Mouse (Mus musculus): ENCODE data around the gene Rims1. TPM values are rescaled to one million over a fixed set of nuclear protein-coding genes. Genes with fewer than 3 reads are reported as not detected.
A peak's percentile ranks its signal among the peaks of the same experiment; 100 is the strongest.

The Rims1 gene
- polyA plus RNA-seq, 1 experiment from 2014 or later, result 8.9 TPM

GRCm38 (mm10) chr1:22594841-22595240 lies 211.0 kb downstream of the Rims1 start:
- no peak for DNase-seq (ENCODE audit: low spot score)
- H3K4me1 ChIP-seq (replicated peaks; ENCODE audit: control insufficient read depth, insufficient read depth, low read length), result no peaks in the 10 kb centered on the region

GRCm38 (mm10) chr1:22587859-22588383 lies 217.9 kb downstream of the Rims1 start:
- no peaks in the 10 kb centered on the region for H3K4me1 ChIP-seq (replicated peaks; ENCODE audit: control insufficient read depth, insufficient read depth, low read length)
- WGBS, result 58% methylated on average over 7 of the region's 7 CpGs
- no peak overlapping the region for H3K27ac ChIP-seq (ENCODE audit: low read depth)
- H3K27me3 ChIP-seq (replicated peaks; ENCODE audit: control insufficient read depth, insufficient read depth, low read length), result no peaks in the 10 kb centered on the region
- H3K36me3 ChIP-seq (ENCODE audit: control insufficient read depth, insufficient read depth, low read length), result no peaks in the 10 kb centered on the region
- DNase-seq (ENCODE audit: low spot score), result no peak
- no peak for ATAC-seq (replicated peaks; ENCODE audit: low FRiP score, low TSS enrichment, low read depth)
- no peak overlapping the region for H3K4me2 ChIP-seq (ENCODE audit: low read length)
- H3K9ac ChIP-seq (ENCODE audit: low read length), result no peak overlapping the region
- no peak overlapping the region for H3K4me3 ChIP-seq (ENCODE audit: low read depth, low read length)
- no peaks in the 10 kb centered on the region for H3K9me3 ChIP-seq (ENCODE audit: control insufficient read depth, low read length)

More at GRCm38 (mm10) chr1:22594841-22595240, 211.0 kb downstream of the Rims1 start:
- no peaks in the 10 kb centered on the region for H3K9me3 ChIP-seq (ENCODE audit: control insufficient read depth, low read length)
- no peaks in the 10 kb centered on the region for H3K27me3 ChIP-seq (replicated peaks; ENCODE audit: control insufficient read depth, insufficient read depth, low read length)
- H3K36me3 ChIP-seq (ENCODE audit: control insufficient read depth, insufficient read depth, low read length), result no peaks in the 10 kb centered on the region
- H3K4me2 ChIP-seq (ENCODE audit: low read length), result no peak overlapping the region
- H3K27ac ChIP-seq (ENCODE audit: low read depth), result no peak overlapping the region
- no peak for ATAC-seq (replicated peaks; ENCODE audit: low FRiP score, low TSS enrichment, low read depth)
- no peak overlapping the region for H3K4me3 ChIP-seq (ENCODE audit: low read depth, low read length)
- no peak overlapping the region for H3K9ac ChIP-seq (ENCODE audit: low read length)

- Histone ChIP-seq H3K4me3 (ENCODE audit: low read depth, low read length) (no peak overlapping the region), H3K27ac (ENCODE audit: low read depth) (no peak overlapping the region), H3K9me3 (ENCODE audit: control insufficient read depth, low read length) (no peaks in the 10 kb centered on the region), H3K27me3 (replicated peaks; ENCODE audit: control insufficient read depth, insufficient read depth, low read length) (no peaks in the 10 kb centered on the region), H3K4me2 (ENCODE audit: low read length) (no peak overlapping the region), H3K36me3 (ENCODE audit: control insufficient read depth, insufficient read depth, low read length) (no peaks in the 10 kb centered on the region), H3K4me1 (replicated peaks; ENCODE audit: control insufficient read depth, insufficient read depth, low read length) (no peaks in the 10 kb centered on the region), H3K9ac (ENCODE audit: low read length) (no peak overlapping the region)
- WGBS, result 71% methylated on average over 3 of the region's 3 CpGs
- ATAC-seq (replicated peaks; ENCODE audit: low FRiP score, low TSS enrichment, low read depth), result no peak
- DNase-seq (ENCODE audit: low spot score), result no peak
Observed at GRCm38 (mm10) chr1:22585560-22585959, 220.2 kb downstream of the Rims1 start.

- no peak for DNase-seq (ENCODE audit: low spot score)
- H3K27ac ChIP-seq (ENCODE audit: low read depth), result no peak overlapping the region
- no peak overlapping the region for H3K4me3 ChIP-seq (ENCODE audit: low read depth, low read length)
- H3K9ac ChIP-seq (ENCODE audit: low read length), result no peak overlapping the region
- H3K27me3 ChIP-seq (replicated peaks; ENCODE audit: control insufficient read depth, insufficient read depth, low read length), result no peaks in the 10 kb centered on the region
- no peaks in the 10 kb centered on the region for H3K4me1 ChIP-seq (replicated peaks; ENCODE audit: control insufficient read depth, insufficient read depth, low read length)
- H3K4me2 ChIP-seq (ENCODE audit: low read length), result no peak overlapping the region
- no peaks in the 10 kb centered on the region for H3K36me3 ChIP-seq (ENCODE audit: control insufficient read depth, insufficient read depth, low read length)
- 72% methylated on average over 3 of the region's 3 CpGs for WGBS
- no peak for ATAC-seq (replicated peaks; ENCODE audit: low FRiP score, low TSS enrichment, low read depth)
- H3K9me3 ChIP-seq (ENCODE audit: control insufficient read depth, low read length), result no peaks in the 10 kb centered on the region
Observed at GRCm38 (mm10) chr1:22579470-22579869, 226.3 kb downstream of the Rims1 start.

GRCm38 (mm10) chr1:22572720-22573119 lies 233.1 kb downstream of the Rims1 start:
- H3K4me2 ChIP-seq (ENCODE audit: low read length), result no peak overlapping the region
- H3K27ac ChIP-seq (ENCODE audit: low read depth), result no peak overlapping the region
- H3K27me3 ChIP-seq (replicated peaks; ENCODE audit: control insufficient read depth, insufficient read depth, low read length), result no peaks in the 10 kb centered on the region
- no peaks in the 10 kb centered on the region for H3K9me3 ChIP-seq (ENCODE audit: control insufficient read depth, low read length)
- no peaks in the 10 kb centered on the region for H3K4me1 ChIP-seq (replicated peaks; ENCODE audit: control insufficient read depth, insufficient read depth, low read length)
- H3K36me3 ChIP-seq (ENCODE audit: control insufficient read depth, insufficient read depth, low read length), result no peaks in the 10 kb centered on the region
- no peak overlapping the region for H3K4me3 ChIP-seq (ENCODE audit: low read depth, low read length)
- H3K9ac ChIP-seq (ENCODE audit: low read length), result no peak overlapping the region
- ATAC-seq (replicated peaks; ENCODE audit: low FRiP score, low TSS enrichment, low read depth) (no peak), DNase-seq (ENCODE audit: low spot score) (no peak)
- 88% methylated on average over 1 of the region's 1 CpGs for WGBS

- no peaks in the 10 kb centered on the region for H3K9me3 ChIP-seq (ENCODE audit: control insufficient read depth, low read length)
- DNase-seq (ENCODE audit: low spot score), result no peak
- no peaks in the 10 kb centered on the region for H3K36me3 ChIP-seq (ENCODE audit: control insufficient read depth, insufficient read depth, low read length)
- H3K9ac ChIP-seq (ENCODE audit: low read length), result no peak overlapping the region
- H3K4me3 ChIP-seq (ENCODE audit: low read depth, low read length), result no peak overlapping the region
- H3K27me3 ChIP-seq (replicated peaks; ENCODE audit: control insufficient read depth, insufficient read depth, low read length), result no peaks in the 10 kb centered on the region
- no peak overlapping the region for H3K4me2 ChIP-seq (ENCODE audit: low read length)
- WGBS, result 80% methylated on average over 1 of the region's 1 CpGs
- no peak overlapping the region for H3K27ac ChIP-seq (ENCODE audit: low read depth)
- H3K4me1 ChIP-seq (replicated peaks; ENCODE audit: control insufficient read depth, insufficient read depth, low read length), result no peaks in the 10 kb centered on the region
- ATAC-seq (replicated peaks; ENCODE audit: low FRiP score, low TSS enrichment, low read depth), result no peak
Observed at GRCm38 (mm10) chr1:22546273-22546672, 259.5 kb downstream of the Rims1 start.

- Histone ChIP-seq H3K27ac (ENCODE audit: low read depth) (no peak overlapping the region), H3K4me2 (ENCODE audit: low read length) (no peak overlapping the region), H3K9ac (ENCODE audit: low read length) (no peak overlapping the region), H3K4me3 (ENCODE audit: low read depth, low read length) (no peak overlapping the region), H3K27me3 (replicated peaks; ENCODE audit: control insufficient read depth, insufficient read depth, low read length) (peaks cover 21% of the 10 kb centered on the region), H3K9me3 (ENCODE audit: control insufficient read depth, low read length) (no peaks in the 10 kb centered on the region), H3K4me1 (replicated peaks; ENCODE audit: control insufficient read depth, insufficient read depth, low read length) (no peaks in the 10 kb centered on the region), H3K36me3 (ENCODE audit: control insufficient read depth, insufficient read depth, low read length) (no peaks in the 10 kb centered on the region)
- no peak for DNase-seq (ENCODE audit: low spot score)
- ATAC-seq (replicated peaks; ENCODE audit: low FRiP score, low TSS enrichment, low read depth), result peak; percentile 62
- 39% methylated on average over 7 of the region's 7 CpGs for WGBS
Observed at GRCm38 (mm10) chr1:22538129-22538528, 267.7 kb downstream of the Rims1 start.

GRCm38 (mm10) chr1:22536776-22537175 lies 269.0 kb downstream of the Rims1 start:
- Histone ChIP-seq H3K27me3 (replicated peaks; ENCODE audit: control insufficient read depth, insufficient read depth, low read length) (peaks cover 28% of the 10 kb centered on the region), H3K4me1 (replicated peaks; ENCODE audit: control insufficient read depth, insufficient read depth, low read length) (0 out of 2 replicates have a peak, but pooled peaks cover 2% of the 10 kb centered on the region), H3K9me3 (ENCODE audit: control insufficient read depth, low read length) (no peaks in the 10 kb centered on the region), H3K27ac (ENCODE audit: low read depth) (no peak overlapping the region), H3K36me3 (ENCODE audit: control insufficient read depth, insufficient read depth, low read length) (no peaks in the 10 kb centered on the region), H3K9ac (ENCODE audit: low read length) (no peak overlapping the region), H3K4me2 (ENCODE audit: low read length) (no peak overlapping the region), H3K4me3 (ENCODE audit: low read depth, low read length) (no peak overlapping the region)
- no peak for DNase-seq (ENCODE audit: low spot score)
- 90% methylated on average over 2 of the region's 2 CpGs for WGBS
- no peak for ATAC-seq (replicated peaks; ENCODE audit: low FRiP score, low TSS enrichment, low read depth)

- Histone ChIP-seq H3K27ac (ENCODE audit: low read depth) (no peak overlapping the region), H3K4me1 (replicated peaks; ENCODE audit: control insufficient read depth, insufficient read depth, low read length) (0 out of 2 replicates have a peak, but pooled peaks cover 2% of the 10 kb centered on the region), H3K27me3 (replicated peaks; ENCODE audit: control insufficient read depth, insufficient read depth, low read length) (peaks cover 28% of the 10 kb centered on the region), H3K4me2 (ENCODE audit: low read length) (no peak overlapping the region), H3K4me3 (ENCODE audit: low read depth, low read length) (no peak overlapping the region), H3K36me3 (ENCODE audit: control insufficient read depth, insufficient read depth, low read length) (no peaks in the 10 kb centered on the region), H3K9me3 (ENCODE audit: control insufficient read depth, low read length) (no peaks in the 10 kb centered on the region), H3K9ac (ENCODE audit: low read length) (no peak overlapping the region)
- 52% methylated on average over 4 of the region's 4 CpGs for WGBS
- ATAC-seq (replicated peaks; ENCODE audit: low FRiP score, low TSS enrichment, low read depth) (no peak), DNase-seq (ENCODE audit: low spot score) (no peak)
Observed at GRCm38 (mm10) chr1:22535049-22535448, 270.7 kb downstream of the Rims1 start.

Measured in intestine, embryonic 14.5 days (tissue).